Mouse (Mus musculus): ENCODE measurements around the gene 1700029P11Rik.

The 1700029P11Rik gene

GRCm38 (mm10) chr15:82014745-82015391 is 34.5 kb downstream of the 1700029P11Rik start:
- DNase-seq (ENCODE audit: low spot score) = no peak

DNA sequence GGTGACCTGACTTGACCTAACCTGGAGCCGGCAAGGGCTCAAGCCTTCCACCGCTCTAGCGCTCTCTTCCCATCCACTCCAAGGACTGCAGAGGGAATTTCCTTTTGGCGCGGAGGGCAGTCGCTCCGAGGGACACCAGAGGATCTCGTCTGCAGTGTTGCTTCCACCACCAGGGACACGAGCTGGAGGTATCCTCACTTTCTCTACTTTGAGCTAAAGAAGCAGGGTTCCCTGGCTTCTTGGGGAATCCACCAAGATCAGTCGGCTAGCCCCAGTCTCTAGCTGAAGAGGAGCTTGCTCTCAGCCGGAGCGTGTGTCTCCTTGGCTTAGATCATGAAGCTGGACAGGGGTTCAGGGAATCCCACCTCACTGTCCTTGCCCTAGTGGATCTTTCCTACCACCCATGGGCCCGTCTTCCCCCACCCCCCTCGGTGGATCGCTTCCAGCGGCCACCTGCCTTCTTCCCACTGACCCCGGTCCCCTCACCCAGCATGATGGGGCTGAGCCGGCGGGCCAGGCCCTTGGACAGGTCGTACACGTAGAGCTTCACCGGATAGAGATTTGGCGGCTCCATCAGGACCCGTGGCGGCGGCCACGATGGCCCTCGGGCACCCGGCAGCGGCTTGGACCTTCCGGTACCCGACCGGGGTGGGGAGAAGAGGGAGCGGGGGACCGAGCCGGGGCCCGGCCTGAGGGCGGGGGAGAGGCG is 35.2 kb downstream of the 1700029P11Rik start:
- DNase-seq (ENCODE audit: low spot score) = no peak

- DNase-seq (ENCODE audit: low spot score) = peak; percentile 99
Measured at GRCm38 (mm10) chr15:82016101-82016808, 35.9 kb downstream of the 1700029P11Rik start.

- DNase-seq (ENCODE audit: low spot score) = no peak
Measured at GRCm38 (mm10) chr15:82016830-82017229, 36.5 kb downstream of the 1700029P11Rik start.

- DNase-seq (ENCODE audit: low spot score) = no peak
Measured at GRCm38 (mm10) chr15:82017461-82017860, 37.1 kb downstream of the 1700029P11Rik start.

DNA sequence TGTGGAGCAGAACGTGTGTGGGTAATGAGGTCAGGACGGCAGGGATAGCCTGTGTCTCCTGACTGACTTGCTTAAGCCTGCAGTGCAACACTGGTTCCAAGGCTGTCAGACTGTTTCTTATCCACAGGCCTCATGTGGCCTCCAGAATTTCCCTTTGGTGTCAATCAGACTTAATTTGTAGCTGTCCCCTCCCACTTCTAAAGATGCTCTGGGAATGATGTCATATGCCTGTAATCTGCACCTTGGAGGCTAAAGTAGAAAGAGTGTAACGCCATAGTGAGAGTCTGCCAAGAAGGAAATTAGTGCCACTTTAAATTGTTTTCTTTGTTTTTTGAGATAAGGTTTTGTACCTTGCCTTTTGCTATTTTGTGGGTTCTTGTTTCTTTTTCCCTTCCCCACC is 38.9 kb downstream of the 1700029P11Rik start:
- DNase-seq (ENCODE audit: low spot score) = no peak

GRCm38 (mm10) chr15:82022535-82023088 is 42.3 kb downstream of the 1700029P11Rik start:
- no peak for DNase-seq (ENCODE audit: low spot score)

- no peak for DNase-seq (ENCODE audit: low spot score)
Measured at GRCm38 (mm10) chr15:82023965-82024635, 43.8 kb downstream of the 1700029P11Rik start.

DNA sequence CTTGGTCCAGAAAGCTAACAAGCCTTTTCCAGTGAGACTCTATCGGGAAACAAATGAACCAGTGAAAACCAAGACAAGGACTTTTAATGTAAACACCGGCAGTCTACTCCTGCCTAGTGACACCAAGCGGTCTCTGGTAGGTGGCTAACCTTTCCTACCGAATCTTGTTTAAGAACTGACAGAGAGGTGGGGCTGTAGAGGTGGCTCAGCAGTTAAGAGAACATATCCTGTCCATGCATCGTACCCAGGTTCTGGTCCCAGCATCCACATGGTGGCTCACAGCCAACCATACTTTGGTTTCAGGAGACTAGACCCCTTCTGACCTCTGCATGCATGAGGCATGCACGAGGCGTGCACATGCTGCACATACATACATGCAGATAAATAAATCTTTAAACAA is 46.9 kb downstream of the 1700029P11Rik start:
- no peak for DNase-seq (ENCODE audit: low spot score)

- DNase-seq (ENCODE audit: low spot score) = no peak
Measured at GRCm38 (mm10) chr15:82027726-82028125, 47.4 kb downstream of the 1700029P11Rik start.
